Mouse (Mus musculus) activated CD4-positive, CD25-positive, alpha-beta regulatory T cell (primary cell): ENCODE measurements around the gene Dnajc5g. TPM values are rescaled to one million over a fixed set of nuclear protein-coding genes. Genes with fewer than 3 reads are reported as not detected.

Experiments
- polyA plus RNA-seq, 2 experiments: library from polyadenylated mRNA; unstranded; fragments of 100-300 nt; shearing (Covaris generic); gene quantifications; one replicate each; pipeline ENCODE4 v1.2.1; 2017

The Dnajc5g gene
- under 1 TPM in 1 of 2 experiments, not detected in 1; 0.15 TPM for polyA plus RNA-seq

GRCm38 (mm10) chr5:31105814-31106335, at the start of gene Dnajc5g:
Dnajc5g (plus strand) TSS chr5:31106285.

GRCm38 (mm10) chr5:31108000-31108490, 2.0 kb downstream of the Dnajc5g start, which contains the start of gene Slc30a3:
Slc30a3 (minus strand) TSS chr5:31108237.

GRCm38 (mm10) chr5:31116354-31116753, 10.3 kb downstream of the Dnajc5g start, which contains the start of gene Trim54:
Trim54 (plus strand) TSS chr5:31116712.

GRCm38 (mm10) chr5:31138241-31138967, 32.3 kb downstream of the Dnajc5g start, which contains the start of gene Ucn:
Ucn (minus strand) TSS chr5:31138829.

GRCm38 (mm10) chr5:31154152-31154553, 48.1 kb downstream of the Dnajc5g start, which contains the start of gene Mpv17:
Mpv17 (minus strand) TSS chr5:31154251.

Other genes with a start within 250 kb of the Dnajc5g start
- gene Tmem214, start 238.3 kb upstream of the Dnajc5g start, polyA plus RNA-seq: 10 to 100 TPM; 40.8 to 58.5 TPM
- 10 to 100 TPM; 14.0 to 15.8 TPM for gene Agbl5, start 217.6 kb upstream of the Dnajc5g start, polyA plus RNA-seq
- 100 to 1,000 TPM; 254 to 259 TPM for gene Ost4, start 198.5 kb upstream of the Dnajc5g start, polyA plus RNA-seq
- gene Emilin1, start 192.9 kb upstream of the Dnajc5g start, polyA plus RNA-seq: 10 to 100 TPM in 1 of 2 experiments, 1 to 10 TPM in 1; 2.9 to 10.4 TPM
- gene Khk, start 184.9 kb upstream of the Dnajc5g start, polyA plus RNA-seq: 10 to 100 TPM; 14.9 to 29.3 TPM
- gene Cgref1, start 160.7 kb upstream of the Dnajc5g start, polyA plus RNA-seq: under 1 TPM in 1 of 2 experiments, not detected in 1; 0.34 TPM
- gene Preb, start 145.9 kb upstream of the Dnajc5g start, polyA plus RNA-seq: 100 to 1,000 TPM; 163 to 180 TPM
- not detected for gene Tcf23, start 137.6 kb upstream of the Dnajc5g start, polyA plus RNA-seq
- gene Atraid, start 58.0 kb upstream of the Dnajc5g start, polyA plus RNA-seq: 100 to 1,000 TPM in 1 of 2 experiments, 10 to 100 TPM in 1; 84.2 to 138 TPM
- gene Slc5a6, start 57.4 kb upstream of the Dnajc5g start, polyA plus RNA-seq: 1 to 10 TPM; 4.7 to 6.5 TPM
- 10 to 100 TPM; 11.3 to 17.1 TPM for gene Cad, start 51.5 kb upstream of the Dnajc5g start, polyA plus RNA-seq
- not detected for gene Slc30a3, start 2.0 kb downstream of the Dnajc5g start, polyA plus RNA-seq
- not detected for gene Trim54, start 10.4 kb downstream of the Dnajc5g start, polyA plus RNA-seq
- gene Ucn, start 32.5 kb downstream of the Dnajc5g start, polyA plus RNA-seq: not detected
- gene Mpv17, start 48.0 kb downstream of the Dnajc5g start, polyA plus RNA-seq: 10 to 100 TPM; 27.4 to 29.4 TPM
- 1 to 10 TPM in 1 of 2 experiments, under 1 TPM in 1; 0.49 to 1.0 TPM for gene Gm29609, start 73.6 kb downstream of the Dnajc5g start, polyA plus RNA-seq
- gene Gtf3c2, start 73.9 kb downstream of the Dnajc5g start, polyA plus RNA-seq: 10 to 100 TPM; 76.8 to 79.6 TPM
- gene Snx17, start 86.9 kb downstream of the Dnajc5g start, polyA plus RNA-seq: 100 to 1,000 TPM; 114 to 130 TPM
- gene Eif2b4, start 87.1 kb downstream of the Dnajc5g start, polyA plus RNA-seq: 10 to 100 TPM; 64.5 to 68.8 TPM
- gene Zfp513, start 96.0 kb downstream of the Dnajc5g start, polyA plus RNA-seq: 10 to 100 TPM; 20.9 to 23.3 TPM
- 100 to 1,000 TPM; 141 to 145 TPM for gene Ppm1g, start 114.4 kb downstream of the Dnajc5g start, polyA plus RNA-seq
- 100 to 1,000 TPM; 167 to 175 TPM for gene Nrbp1, start 134.6 kb downstream of the Dnajc5g start, polyA plus RNA-seq
- under 1 TPM; 0.33 to 0.61 TPM for gene Gm9970, start 134.9 kb downstream of the Dnajc5g start, polyA plus RNA-seq
- gene Krtcap3, start 145.4 kb downstream of the Dnajc5g start, polyA plus RNA-seq: 10 to 100 TPM; 36.3 to 71.9 TPM
- 1 to 10 TPM; 3.4 to 5.1 TPM for gene Ift172, start 184.8 kb downstream of the Dnajc5g start, polyA plus RNA-seq
- under 1 TPM in 1 of 2 experiments, not detected in 1; 0.41 TPM for gene Fndc4, start 189.8 kb downstream of the Dnajc5g start, polyA plus RNA-seq
- under 1 TPM in 1 of 2 experiments, not detected in 1; 0.55 TPM for gene Gckr, start 191.2 kb downstream of the Dnajc5g start, polyA plus RNA-seq